Mouse (Mus musculus): ENCODE data around the gene Ripk1. TPM values are rescaled to one million over a fixed set of nuclear protein-coding genes. Genes with fewer than 3 reads are reported as not detected.

Gene Ripk1
- polyA plus RNA-seq, 1 experiment from 2014 or later: 9.7 TPM

DNA sequence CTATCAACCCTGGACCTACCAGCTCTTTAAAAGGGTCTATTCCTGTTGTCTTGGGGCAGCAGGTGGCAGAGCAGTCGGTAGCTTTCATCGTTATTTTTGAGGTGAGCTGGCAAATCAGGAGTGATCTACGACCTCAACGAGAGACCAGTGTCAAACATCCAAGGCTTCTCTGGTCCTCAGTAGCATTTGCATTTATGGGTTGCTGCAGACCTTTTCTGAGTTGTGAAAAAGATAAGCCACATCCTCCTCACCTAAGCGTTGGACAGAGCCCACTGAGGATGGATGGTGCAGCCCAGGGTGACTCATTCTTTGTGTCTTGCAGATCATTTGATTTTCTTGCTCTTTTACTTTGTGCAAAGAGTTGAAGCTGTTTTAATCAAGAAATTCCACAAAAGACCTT lies 895 bp downstream of the Ripk1 start:
- Histone ChIP-seq H3K4me2 (replicated peaks) (peak overlapping the region; percentile 82), H3K4me1 (peaks cover 9% of the 10 kb centered on the region), H3K27me3 (no peaks in the 10 kb centered on the region), H3K36me3 (no peaks in the 10 kb centered on the region), H3K9ac (replicated peaks) (peak overlapping the region; percentile 87), H3K9me3 (no peaks in the 10 kb centered on the region), H3K4me3 (peak overlapping the region; percentile 95), H3K27ac (replicated peaks) (0 out of 2 replicates have a peak overlapping the region, but pooled peaks have one; percentile 87)
- 10% methylated on average over 5 of the region's 5 CpGs for WGBS
- no peak for ATAC-seq (ENCODE audit: low FRiP score, low read depth)

DNA sequence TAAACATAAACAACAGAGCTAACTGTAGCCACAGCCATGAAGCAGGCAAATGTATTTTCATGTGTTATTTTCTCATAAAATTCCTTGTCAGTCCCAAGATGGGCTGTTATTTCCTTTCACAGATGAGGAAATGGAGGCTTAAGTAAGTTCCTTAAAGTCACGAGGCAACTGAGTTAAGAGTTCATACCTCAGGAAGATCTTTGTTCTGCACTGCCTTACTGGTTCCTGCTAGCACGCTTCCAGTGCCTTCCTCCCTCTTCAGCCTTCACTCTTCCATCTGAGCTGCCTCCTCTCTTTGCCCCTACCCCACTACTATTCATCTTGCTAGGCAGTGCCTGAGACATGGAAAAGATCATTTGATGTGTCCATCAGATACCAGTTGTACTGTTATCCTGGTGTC lies 5.1 kb downstream of the Ripk1 start:
- Histone ChIP-seq H3K36me3 (peaks cover 4% of the 10 kb centered on the region; the same call in 1 of the 2 replicates), H3K4me1 (peaks cover 5% of the 10 kb centered on the region), H3K4me3 (no peak overlapping the region), H3K9ac (replicated peaks) (no peak overlapping the region), H3K9me3 (no peaks in the 10 kb centered on the region), H3K4me2 (replicated peaks) (no peak overlapping the region), H3K27me3 (no peaks in the 10 kb centered on the region), H3K27ac (replicated peaks) (no peak overlapping the region)
- 80% methylated on average over 2 of the region's 2 CpGs for WGBS
- ATAC-seq (ENCODE audit: low FRiP score, low read depth): no peak

DNA sequence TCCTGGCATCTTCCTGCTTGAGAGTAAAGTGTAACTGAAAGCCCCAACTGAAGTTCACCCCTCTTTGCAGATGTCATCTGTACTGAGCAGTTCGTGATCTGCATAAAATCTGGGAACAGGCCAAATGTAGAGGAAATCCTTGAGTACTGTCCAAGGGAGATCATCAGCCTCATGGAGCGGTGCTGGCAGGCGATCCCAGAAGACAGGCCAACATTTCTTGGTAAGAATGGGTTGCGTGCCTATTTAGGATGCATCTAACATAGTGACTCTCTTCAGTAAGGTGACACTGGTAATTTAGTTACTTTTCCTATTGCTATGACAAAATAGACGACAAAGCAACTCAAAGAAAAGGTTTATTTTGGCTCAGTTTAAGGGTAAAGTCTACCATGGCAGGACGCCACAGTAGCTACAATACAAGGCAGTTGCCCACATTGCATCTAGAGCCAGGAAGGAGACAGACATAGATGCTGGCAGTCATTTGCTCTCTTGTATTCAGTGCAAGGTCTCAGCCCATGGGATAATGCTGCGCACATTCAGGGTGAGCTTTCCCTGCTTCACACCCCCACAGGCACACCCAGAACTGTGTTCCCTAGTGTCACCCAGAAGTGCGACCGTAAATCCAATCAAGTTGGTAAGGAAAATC lies 14.9 kb downstream of the Ripk1 start:
- no peaks in the 10 kb centered on the region for H3K9me3 ChIP-seq

DNA sequence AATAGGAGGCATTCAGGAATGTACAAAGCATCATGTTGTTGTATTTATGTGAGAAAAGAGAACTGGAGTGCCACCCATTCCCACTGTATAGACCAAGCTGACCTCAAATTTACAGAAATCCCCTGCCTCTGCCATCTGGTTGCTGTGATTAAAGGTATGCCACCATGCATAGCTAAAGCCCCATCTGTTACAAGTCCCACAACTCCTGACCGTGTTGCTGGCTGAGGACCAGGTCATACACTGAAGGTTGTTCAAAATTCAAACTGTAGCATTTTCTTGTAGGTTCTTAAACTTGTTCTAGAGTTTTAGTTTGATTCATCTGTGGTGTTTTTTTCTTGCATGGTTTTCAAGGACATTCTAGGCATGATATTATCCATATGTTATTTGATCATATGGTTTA lies 16.4 kb downstream of the Ripk1 start:
- H3K36me3 ChIP-seq: peaks cover 21% of the 10 kb centered on the region
- no peak overlapping the region for H3K4me2 ChIP-seq (replicated peaks)
- 85% methylated on average over 1 of the region's 1 CpGs for WGBS
- no peaks in the 10 kb centered on the region for H3K27me3 ChIP-seq
- no peak overlapping the region for H3K27ac ChIP-seq (replicated peaks)
- ATAC-seq (ENCODE audit: low FRiP score, low read depth): no peak
- H3K9ac ChIP-seq (replicated peaks): no peak overlapping the region
- H3K9me3 ChIP-seq: no peaks in the 10 kb centered on the region
- H3K4me1 ChIP-seq: no peaks in the 10 kb centered on the region
- H3K4me3 ChIP-seq: no peak overlapping the region

More for the DNA sequence above, 14.9 kb downstream of the Ripk1 start:
- Histone ChIP-seq H3K36me3 (peaks cover 25% of the 10 kb centered on the region), H3K9ac (replicated peaks) (no peak overlapping the region), H3K27me3 (no peaks in the 10 kb centered on the region), H3K4me3 (no peak overlapping the region), H3K4me1 (no peaks in the 10 kb centered on the region), H3K4me2 (replicated peaks) (no peak overlapping the region), H3K27ac (replicated peaks) (no peak overlapping the region)
- ATAC-seq (ENCODE audit: low FRiP score, low read depth): no peak
- 95% methylated on average over 9 of the region's 9 CpGs for WGBS

DNA sequence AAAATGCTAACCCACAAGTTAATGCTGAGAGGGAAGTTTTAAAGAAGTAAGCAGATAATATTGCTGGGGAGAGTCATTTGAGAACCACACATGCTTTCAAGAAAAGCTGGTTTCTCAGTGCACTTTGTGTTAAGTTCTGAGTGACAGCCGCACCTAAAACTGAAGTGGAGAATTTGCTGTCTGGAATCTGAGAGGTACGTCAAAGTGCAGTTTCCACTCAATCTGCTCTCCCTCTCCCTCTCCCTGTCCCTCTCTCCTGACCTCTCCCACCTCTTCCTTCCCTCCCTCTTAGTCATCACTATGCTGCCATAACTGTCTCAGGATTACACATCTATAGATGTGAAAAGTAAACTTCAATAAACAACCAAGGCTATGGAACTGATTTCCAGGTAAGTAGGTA lies 19.8 kb downstream of the Ripk1 start:
- Histone ChIP-seq H3K9me3 (no peaks in the 10 kb centered on the region), H3K4me2 (replicated peaks) (no peak overlapping the region), H3K36me3 (peaks cover 8% of the 10 kb centered on the region), H3K27me3 (no peaks in the 10 kb centered on the region), H3K9ac (replicated peaks) (no peak overlapping the region), H3K4me3 (no peak overlapping the region), H3K4me1 (no peaks in the 10 kb centered on the region), H3K27ac (replicated peaks) (no peak overlapping the region)
- ATAC-seq (ENCODE audit: low FRiP score, low read depth): no peak
- WGBS: 86% methylated on average over 2 of the region's 2 CpGs

DNA sequence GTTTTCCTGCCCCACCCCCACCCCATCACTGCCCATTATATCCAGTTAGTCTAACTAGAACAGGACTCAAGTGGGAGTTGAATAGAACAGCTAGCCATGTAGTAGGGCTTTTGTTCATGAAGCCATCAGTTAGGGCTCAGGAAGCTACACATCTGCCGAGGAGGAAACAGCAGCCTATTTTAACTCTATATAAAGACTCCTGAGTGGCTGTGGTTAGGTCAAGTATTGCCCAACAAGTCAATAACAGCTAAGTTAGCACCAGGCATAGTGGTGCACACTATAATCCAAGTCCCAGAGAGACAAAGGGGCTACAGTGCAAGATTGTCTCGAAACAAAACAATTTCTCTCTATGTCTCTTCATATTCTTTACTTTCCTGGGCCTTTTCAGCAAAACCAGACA lies 29.9 kb downstream of the Ripk1 start:
- H3K4me2 ChIP-seq (replicated peaks): no peak overlapping the region
- peaks cover 3% of the 10 kb centered on the region for H3K4me1 ChIP-seq
- 77% methylated on average over 2 of the region's 2 CpGs for WGBS
- H3K4me3 ChIP-seq: no peak overlapping the region
- H3K27ac ChIP-seq (replicated peaks): no peak overlapping the region
- no peaks in the 10 kb centered on the region for H3K27me3 ChIP-seq
- 0 out of 2 replicates have a peak, but pooled peaks cover 7% of the 10 kb centered on the region for H3K36me3 ChIP-seq
- no peak for ATAC-seq (ENCODE audit: low FRiP score, low read depth)
- no peak overlapping the region for H3K9ac ChIP-seq (replicated peaks)
- H3K9me3 ChIP-seq: no peaks in the 10 kb centered on the region

DNA sequence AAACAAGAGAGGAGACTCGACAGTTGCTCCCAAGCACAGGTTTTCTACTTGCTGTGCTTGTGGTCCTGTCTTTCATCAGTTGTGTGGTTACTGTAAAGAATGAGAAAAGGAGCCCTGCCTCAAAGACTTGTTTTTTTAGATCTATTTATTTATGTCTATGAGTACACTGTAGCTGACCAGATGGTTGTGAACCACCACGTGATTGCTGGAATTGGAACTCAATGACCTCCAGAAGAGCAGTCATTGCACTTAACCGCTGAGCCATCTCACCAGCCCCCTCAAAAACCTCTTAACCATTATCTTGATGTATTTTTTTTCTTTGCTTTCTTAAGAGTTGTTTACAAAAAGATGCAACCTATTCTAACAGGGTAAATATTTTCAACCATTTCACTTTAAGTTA lies 33.3 kb downstream of the Ripk1 start:
- Histone ChIP-seq H3K36me3 (0 out of 2 replicates have a peak, but pooled peaks cover 7% of the 10 kb centered on the region), H3K27me3 (no peaks in the 10 kb centered on the region), H3K9me3 (0 out of 2 replicates have a peak, but pooled peaks cover 3% of the 10 kb centered on the region), H3K9ac (replicated peaks) (no peak overlapping the region), H3K4me1 (peaks cover 19% of the 10 kb centered on the region), H3K27ac (replicated peaks) (no peak overlapping the region), H3K4me2 (replicated peaks) (no peak overlapping the region), H3K4me3 (no peak overlapping the region)
- no peak for ATAC-seq (ENCODE audit: low FRiP score, low read depth)
- WGBS: 84% methylated on average over 3 of the region's 3 CpGs

DNA sequence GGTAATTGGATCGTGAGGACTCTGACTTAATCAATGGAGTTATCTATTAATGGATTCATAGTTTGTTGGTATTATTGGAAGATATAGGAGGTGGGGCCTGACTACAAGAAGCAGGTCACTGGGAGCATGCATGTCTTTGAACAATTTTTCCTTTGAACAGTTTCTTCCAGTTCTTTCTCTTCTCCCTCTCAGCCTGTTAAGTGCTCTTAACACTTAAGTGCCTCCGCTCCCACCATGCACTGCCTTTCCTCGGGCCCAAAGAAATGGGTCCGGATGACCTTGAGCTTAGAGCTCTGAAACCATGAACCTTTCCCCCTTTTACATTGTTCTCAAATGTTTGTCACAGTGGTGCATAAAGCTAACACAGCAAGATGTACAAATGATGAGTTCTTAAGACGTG lies 34.6 kb downstream of the Ripk1 start:
- Histone ChIP-seq H3K27ac (replicated peaks) (peak overlapping the region; percentile 83; the same call in 1 of the 2 replicates), H3K27me3 (no peaks in the 10 kb centered on the region), H3K4me1 (peaks cover 19% of the 10 kb centered on the region), H3K4me3 (no peak overlapping the region), H3K36me3 (0 out of 2 replicates have a peak, but pooled peaks cover 7% of the 10 kb centered on the region), H3K9me3 (0 out of 2 replicates have a peak, but pooled peaks cover 3% of the 10 kb centered on the region), H3K9ac (replicated peaks) (0 out of 2 replicates have a peak overlapping the region, but pooled peaks have one; percentile 82), H3K4me2 (replicated peaks) (no peak overlapping the region)
- WGBS: 81% methylated on average over 5 of the region's 5 CpGs
- ATAC-seq (ENCODE audit: low FRiP score, low read depth): no peak

DNA sequence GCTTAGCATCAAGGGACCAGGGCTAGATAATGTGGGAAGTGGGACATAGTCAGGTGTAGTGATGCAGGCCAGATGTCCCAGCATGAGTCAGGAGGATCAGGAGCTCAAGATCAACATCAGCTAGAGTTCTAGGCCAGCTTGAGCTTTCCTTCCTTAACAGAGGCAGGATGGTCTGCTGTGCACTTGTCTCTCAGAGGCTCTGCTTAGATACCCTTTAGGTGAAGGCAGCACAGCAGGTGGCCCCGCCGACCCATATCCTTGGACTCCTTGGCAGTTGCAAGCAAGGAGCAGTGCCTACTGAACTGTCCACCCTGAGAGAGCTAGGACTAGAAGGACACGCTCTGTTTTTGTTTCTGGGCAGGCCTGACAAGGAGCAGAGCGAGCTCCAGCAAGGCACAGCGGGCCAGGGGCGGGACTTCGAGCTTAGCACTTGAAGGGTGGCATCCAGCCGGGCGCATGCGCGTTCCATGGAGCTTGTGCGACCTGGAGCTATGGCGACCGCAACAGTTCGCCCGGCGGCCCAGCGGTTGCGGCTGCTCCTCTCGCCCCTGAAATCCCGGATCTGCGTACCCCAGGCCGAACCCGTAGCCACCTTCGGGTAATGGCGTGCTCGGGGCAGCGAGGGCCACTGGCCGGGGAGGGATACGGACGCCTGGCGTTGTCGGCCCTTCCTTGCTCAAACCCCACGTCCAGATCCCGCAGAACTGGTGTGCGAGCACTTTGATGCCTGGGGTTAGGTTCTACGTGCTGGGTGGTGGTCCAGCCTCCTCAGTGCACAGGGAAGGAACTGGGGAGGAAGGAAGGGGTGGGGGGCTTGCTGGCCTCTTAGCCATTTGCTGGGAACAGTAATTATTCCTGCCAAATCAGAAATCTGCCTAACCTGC lies 35.3 kb downstream of the Ripk1 start, which contains the start of gene Bphl:
Gene Bphl (plus strand): TSS at position 426 of the 884 bp plus-strand sequence.
- peak; percentile 95 for ATAC-seq (ENCODE audit: low FRiP score, low read depth)
- H3K4me1 ChIP-seq: peaks cover 19% of the 10 kb centered on the region
- H3K36me3 ChIP-seq: 0 out of 2 replicates have a peak, but pooled peaks cover 6% of the 10 kb centered on the region
- no peaks in the 10 kb centered on the region for H3K27me3 ChIP-seq
- H3K4me2 ChIP-seq (replicated peaks): peak within 1 kb of the TSS; percentile 84
- H3K27ac ChIP-seq (replicated peaks): peak within 1 kb of the TSS; percentile 83
- 0 out of 2 replicates have a peak, but pooled peaks cover 3% of the 10 kb centered on the region for H3K9me3 ChIP-seq
- peak within 1 kb of the TSS; percentile 82 for H3K9ac ChIP-seq (replicated peaks)
- under 1% methylated on average over 37 of the region's 37 CpGs for WGBS
- peak within 1 kb of the TSS; percentile 78 for H3K4me3 ChIP-seq

DNA sequence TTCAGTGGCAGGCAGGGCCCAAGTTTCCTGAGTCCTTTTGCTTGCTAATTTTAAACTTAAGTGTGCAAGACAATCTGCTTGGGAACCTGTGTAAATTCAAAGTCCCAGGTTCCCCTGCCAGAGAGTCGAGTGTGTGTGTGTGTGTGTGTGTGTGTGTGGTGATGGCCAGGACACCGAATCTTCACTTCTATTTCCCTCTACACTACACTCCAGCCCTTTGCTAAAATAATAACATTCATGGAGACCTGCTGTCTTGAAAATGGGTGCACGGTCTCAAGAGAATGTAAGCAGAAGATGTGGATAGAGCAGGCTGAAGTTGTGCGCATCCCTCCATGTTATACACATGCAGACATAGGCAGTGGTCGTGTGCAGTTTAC lies 35.9 kb downstream of the Ripk1 start:
- 0 out of 2 replicates have a peak, but pooled peaks have one; percentile 13 for ATAC-seq (ENCODE audit: low FRiP score, low read depth)
- Histone ChIP-seq H3K4me1 (peaks cover 19% of the 10 kb centered on the region), H3K4me3 (peak overlapping the region; percentile 78), H3K27me3 (no peaks in the 10 kb centered on the region), H3K36me3 (0 out of 2 replicates have a peak, but pooled peaks cover 2% of the 10 kb centered on the region), H3K27ac (replicated peaks) (peak overlapping the region; percentile 83), H3K9ac (replicated peaks) (peak overlapping the region; percentile 82), H3K9me3 (0 out of 2 replicates have a peak, but pooled peaks cover 3% of the 10 kb centered on the region), H3K4me2 (replicated peaks) (peak overlapping the region; percentile 84)
- WGBS: 39% methylated on average over 5 of the region's 5 CpGs

DNA sequence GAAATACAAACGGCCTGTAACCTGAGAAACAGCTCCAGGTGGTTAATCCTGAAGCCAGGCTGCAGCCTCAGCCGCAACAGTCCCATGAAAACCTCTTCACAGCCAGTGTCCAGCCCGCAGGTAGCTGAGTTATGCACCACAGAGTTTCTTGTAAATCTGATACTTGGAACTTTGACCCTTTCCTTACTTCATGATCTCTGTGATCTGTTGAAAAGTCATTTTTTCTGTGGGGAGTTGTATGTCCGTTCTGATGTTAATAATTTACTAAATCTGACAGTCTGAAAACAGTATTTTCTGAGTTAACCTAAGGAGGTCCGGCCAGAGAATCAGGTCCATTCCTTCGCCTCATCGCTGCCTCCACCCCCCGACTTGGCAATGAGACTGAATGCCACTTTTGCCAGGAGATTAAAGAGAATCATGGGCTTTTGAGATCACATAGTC lies 36.8 kb downstream of the Ripk1 start:
- no peak for ATAC-seq (ENCODE audit: low FRiP score, low read depth)
- H3K9ac ChIP-seq (replicated peaks): no peak overlapping the region
- H3K36me3 ChIP-seq: no peaks in the 10 kb centered on the region
- WGBS: 33% methylated on average over 8 of the region's 8 CpGs
- H3K4me1 ChIP-seq: peaks cover 19% of the 10 kb centered on the region
- H3K9me3 ChIP-seq: 0 out of 2 replicates have a peak, but pooled peaks cover 3% of the 10 kb centered on the region
- no peaks in the 10 kb centered on the region for H3K27me3 ChIP-seq
- H3K4me3 ChIP-seq: no peak overlapping the region
- H3K27ac ChIP-seq (replicated peaks): no peak overlapping the region
- H3K4me2 ChIP-seq (replicated peaks): peak overlapping the region; percentile 84

DNA sequence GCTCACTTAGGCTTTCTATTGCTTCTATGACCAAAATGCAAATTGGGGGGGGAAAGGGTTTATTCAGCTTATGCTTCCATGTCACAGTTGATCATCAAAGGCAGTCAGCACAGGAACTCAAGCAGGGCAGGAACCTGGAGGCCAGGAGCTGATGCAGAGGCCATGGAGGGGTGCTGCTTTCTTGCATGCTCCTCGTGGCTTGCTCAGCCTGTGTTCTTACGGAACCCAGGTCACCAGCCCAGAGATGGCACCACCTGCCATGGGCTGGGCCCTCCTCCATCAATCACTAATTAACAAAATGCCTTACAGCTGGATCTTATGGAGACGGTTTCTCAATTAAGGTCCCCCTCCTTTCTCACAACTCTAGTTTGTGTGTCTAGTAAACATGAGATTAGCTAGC lies 37.9 kb downstream of the Ripk1 start:
- H3K4me3 ChIP-seq: no peak overlapping the region
- H3K27me3 ChIP-seq: no peaks in the 10 kb centered on the region
- 0 out of 2 replicates have a peak, but pooled peaks cover 3% of the 10 kb centered on the region for H3K9me3 ChIP-seq
- 92% methylated on average over 3 of the region's 3 CpGs for WGBS
- H3K4me1 ChIP-seq: peaks cover 19% of the 10 kb centered on the region
- no peak for ATAC-seq (ENCODE audit: low FRiP score, low read depth)
- no peak overlapping the region for H3K9ac ChIP-seq (replicated peaks)
- no peak overlapping the region for H3K27ac ChIP-seq (replicated peaks)
- H3K4me2 ChIP-seq (replicated peaks): no peak overlapping the region
- no peaks in the 10 kb centered on the region for H3K36me3 ChIP-seq

All from midbrain, embryonic 12.5 days (tissue).